Mouse (Mus musculus) gastrocnemius, postnatal 4 days (tissue): Measurements from ENCODE around the gene Rad21l. TPM values are rescaled to one million over a fixed set of nuclear protein-coding genes. Genes with fewer than 3 reads are reported as not detected.
"Not testable (repeated sequence)": the region's sequence is repeated elsewhere in the genome, so short reads cannot be mapped to it uniquely, and the experiment has no call there.

ENCODE experiments used
- DNase-seq, 2 experiments: peaks; one replicate each; pipeline ENCODE4 v3.0.0; 2021 to 2022; ENCODE audit warnings: low spot score in 2 of 2, mixed read lengths in 2 of 2
- total RNA-seq, 2 experiments: library from RNA; stranded (reverse); gene quantifications; 2 replicates each; pipeline ENCODE4 v1.2.3; 2021

The Rad21l gene
- total RNA-seq, 2 experiments from 2014 or later: not detected

- no peak for DNase-seq
These were observed 39.0 kb downstream of the Rad21l start for GRCm38 (mm10) chr2:151629310-151629709.

GRCm38 (mm10) chr2:151628011-151628410, 40.3 kb downstream of the Rad21l start:
- no peak for DNase-seq

- no peak for DNase-seq
These were observed 42.0 kb downstream of the Rad21l start for GRCm38 (mm10) chr2:151626296-151626695.

- DNase-seq: no peak
These were observed 44.6 kb downstream of the Rad21l start for GRCm38 (mm10) chr2:151623776-151624175.

- DNase-seq: no peak
These were observed 51.6 kb downstream of the Rad21l start for GRCm38 (mm10) chr2:151616551-151617329.

GRCm38 (mm10) chr2:151615779-151616178, 52.6 kb downstream of the Rad21l start:
- DNase-seq: not testable (repeated sequence)

GRCm38 (mm10) chr2:151609974-151610373, 58.4 kb downstream of the Rad21l start:
- no peak for DNase-seq

- DNase-seq: no peak
These were observed 59.9 kb downstream of the Rad21l start for GRCm38 (mm10) chr2:151608435-151608834.

- peak in 1 of 2 experiments; percentile 31 for DNase-seq
These were observed 62.8 kb downstream of the Rad21l start for GRCm38 (mm10) chr2:151605437-151605987.

GRCm38 (mm10) chr2:151603630-151604029, 64.7 kb downstream of the Rad21l start:
- no peak for DNase-seq

GRCm38 (mm10) chr2:151602106-151602505, 66.2 kb downstream of the Rad21l start:
- DNase-seq: peak in 1 of 2 experiments; percentile 30

GRCm38 (mm10) chr2:151598068-151598467, 70.3 kb downstream of the Rad21l start:
- no peak for DNase-seq

Other genes with a start within 250 kb of the Rad21l start
- gene 4921509C19Rik, start 192.4 kb downstream of the Rad21l start, total RNA-seq: not detected
- 100 to 1,000 TPM; 132 to 145 TPM for gene Nsfl1c, start 174.4 kb downstream of the Rad21l start, total RNA-seq
- gene Fkbp1a, start 126.0 kb downstream of the Rad21l start, total RNA-seq: 100 to 1,000 TPM; 292 to 323 TPM
- gene Sdcbp2, start 95.9 kb downstream of the Rad21l start, total RNA-seq: 1 to 10 TPM; 1.5 to 1.8 TPM
- gene Snph, start 35.9 kb downstream of the Rad21l start, total RNA-seq: 1 to 10 TPM; 3.2 to 3.7 TPM
- gene Tmem74b, start 33.5 kb upstream of the Rad21l start, total RNA-seq: 1 to 10 TPM; 1.3 to 1.6 TPM
- 10 to 100 TPM; 30.6 to 31.5 TPM for gene Psmf1, start 75.7 kb upstream of the Rad21l start, total RNA-seq
- under 1 TPM; 0.21 to 0.34 TPM for gene Rspo4, start 174.4 kb upstream of the Rad21l start, total RNA-seq
- gene Angpt4, start 242.7 kb upstream of the Rad21l start, total RNA-seq: under 1 TPM; 0.18 to 0.37 TPM